Mouse (Mus musculus): ENCODE data around the gene Tspan1. TPM values are rescaled to one million over a fixed set of nuclear protein-coding genes. Genes with fewer than 3 reads are reported as not detected.

Gene Tspan1
- polyA plus RNA-seq, 1 experiment from 2014 or later, result 131 TPM

- no peaks in the 10 kb centered on the region for H3K9me3 ChIP-seq (ENCODE audit: low read length)
- peak overlapping the region; percentile 5; the same call in 1 of the 2 replicates for H3K27ac ChIP-seq (ENCODE audit: low read length)
- H3K9ac ChIP-seq (replicated peaks; ENCODE audit: low read depth), result no peak overlapping the region
- H3K27me3 ChIP-seq (replicated peaks; ENCODE audit: insufficient read depth, low read length), result no peaks in the 10 kb centered on the region
- no peaks in the 10 kb centered on the region; the same call in 1 of the 2 replicates for H3K4me1 ChIP-seq (ENCODE audit: insufficient read depth, low read depth, low read length)
- ATAC-seq, result no peak
- no peak overlapping the region for H3K4me2 ChIP-seq (replicated peaks; ENCODE audit: low read depth, low read length)
- DNase-seq (ENCODE audit: low spot score), result no peak
- H3K4me3 ChIP-seq (ENCODE audit: low read depth, low read length), result no peak overlapping the region
- WGBS, result 66% methylated on average over 3 of the region's 3 CpGs
- peaks cover 18% of the 10 kb centered on the region for H3K36me3 ChIP-seq (ENCODE audit: insufficient read depth, low read length)
- TF ChIP-seq CTCF (IDR thresholded peaks at IDR 0.05), result no peak
- TF ChIP-seq EP300 (IDR thresholded peaks at IDR 0.05), result no peak
Measured at GRCm38 (mm10) chr4:116160769-116161168, 6.6 kb downstream of the Tspan1 start.

- peak; percentile 20; the same call in 1 of the 2 replicates for ATAC-seq
- WGBS, result 66% methylated on average over 3 of the region's 3 CpGs
- peak; percentile 77 for TF ChIP-seq CTCF (IDR thresholded peaks at IDR 0.05)
- TF ChIP-seq EP300 (IDR thresholded peaks at IDR 0.05), result no peak
- Histone ChIP-seq H3K4me1 (ENCODE audit: insufficient read depth, low read depth, low read length) (no peaks in the 10 kb centered on the region), H3K4me2 (replicated peaks; ENCODE audit: low read depth, low read length) (no peak overlapping the region), H3K9ac (replicated peaks; ENCODE audit: low read depth) (no peak overlapping the region), H3K27me3 (replicated peaks; ENCODE audit: insufficient read depth, low read length) (no peaks in the 10 kb centered on the region), H3K27ac (ENCODE audit: low read length) (0 out of 2 replicates have a peak overlapping the region, but pooled peaks have one; percentile 5), H3K4me3 (ENCODE audit: low read depth, low read length) (no peak overlapping the region), H3K9me3 (ENCODE audit: low read length) (no peaks in the 10 kb centered on the region), H3K36me3 (ENCODE audit: insufficient read depth, low read length) (peaks cover 27% of the 10 kb centered on the region)
- DNase-seq (ENCODE audit: low spot score), result peak; percentile 70
Measured at GRCm38 (mm10) chr4:116159912-116160311, 7.5 kb downstream of the Tspan1 start.

- H3K27ac ChIP-seq (ENCODE audit: low read length), result peak overlapping the region; percentile 33; the same call in 1 of the 2 replicates
- no peaks in the 10 kb centered on the region for H3K27me3 ChIP-seq (replicated peaks; ENCODE audit: insufficient read depth, low read length)
- TF ChIP-seq EP300 (IDR thresholded peaks at IDR 0.05), result no peak
- TF ChIP-seq CTCF (IDR thresholded peaks at IDR 0.05), result no peak
- H3K4me1 ChIP-seq (ENCODE audit: insufficient read depth, low read depth, low read length), result no peaks in the 10 kb centered on the region
- peaks cover 34% of the 10 kb centered on the region for H3K36me3 ChIP-seq (ENCODE audit: insufficient read depth, low read length)
- no peak overlapping the region for H3K4me3 ChIP-seq (ENCODE audit: low read depth, low read length)
- no peak for DNase-seq (ENCODE audit: low spot score)
- H3K9me3 ChIP-seq (ENCODE audit: low read length), result no peaks in the 10 kb centered on the region
- peak; percentile 18 for ATAC-seq
- 83% methylated on average over 2 of the region's 2 CpGs for WGBS
- no peak overlapping the region for H3K9ac ChIP-seq (replicated peaks; ENCODE audit: low read depth)
- no peak overlapping the region for H3K4me2 ChIP-seq (replicated peaks; ENCODE audit: low read depth, low read length)
Measured at GRCm38 (mm10) chr4:116157882-116158281, 9.5 kb downstream of the Tspan1 start.

- H3K27me3 ChIP-seq (replicated peaks; ENCODE audit: insufficient read depth, low read length), result no peaks in the 10 kb centered on the region
- H3K4me2 ChIP-seq (replicated peaks; ENCODE audit: low read depth, low read length), result no peak overlapping the region
- no peak overlapping the region for H3K9ac ChIP-seq (replicated peaks; ENCODE audit: low read depth)
- no peak overlapping the region for H3K4me3 ChIP-seq (ENCODE audit: low read depth, low read length)
- no peak overlapping the region for H3K27ac ChIP-seq (ENCODE audit: low read length)
- H3K4me1 ChIP-seq (ENCODE audit: insufficient read depth, low read depth, low read length), result peaks cover 10% of the 10 kb centered on the region; the same call in 1 of the 2 replicates
- ATAC-seq (no peak), DNase-seq (ENCODE audit: low spot score) (no peak)
- peaks cover 33% of the 10 kb centered on the region for H3K36me3 ChIP-seq (ENCODE audit: insufficient read depth, low read length)
- no peak for TF ChIP-seq CTCF (IDR thresholded peaks at IDR 0.05)
- 89% methylated on average over 15 of the region's 15 CpGs for WGBS
- H3K9me3 ChIP-seq (ENCODE audit: low read length), result no peaks in the 10 kb centered on the region
Measured at GRCm38 (mm10) chr4:116152702-116153101, 14.7 kb downstream of the Tspan1 start.

- H3K27ac ChIP-seq (ENCODE audit: low read length), result peak within 1 kb of the TSS; percentile 90
- 67% methylated on average over 6 of the region's 6 CpGs for WGBS
- TF ChIP-seq CTCF (IDR thresholded peaks at IDR 0.05) (no peak), EP300 (IDR thresholded peaks at IDR 0.05) (no peak)
Measured at GRCm38 (mm10) chr4:116151238-116151637, 16.2 kb downstream of the Tspan1 start, which contains the start of gene Lurap1. Lurap1 (minus strand) TSS chr4:116151338.

GRCm38 (mm10) chr4:116150862-116151221 lies 16.6 kb downstream of the Tspan1 start:
- Histone ChIP-seq H3K9ac (replicated peaks; ENCODE audit: low read depth) (peak overlapping the region; percentile 90), H3K4me2 (replicated peaks; ENCODE audit: low read depth, low read length) (peak overlapping the region; percentile 71), H3K27me3 (replicated peaks; ENCODE audit: insufficient read depth, low read length) (no peaks in the 10 kb centered on the region), H3K9me3 (ENCODE audit: low read length) (no peaks in the 10 kb centered on the region), H3K4me3 (ENCODE audit: low read depth, low read length) (peak overlapping the region; percentile 74), H3K27ac (ENCODE audit: low read length) (peak overlapping the region; percentile 90), H3K4me1 (ENCODE audit: insufficient read depth, low read depth, low read length) (peaks cover 10% of the 10 kb centered on the region; the same call in 1 of the 2 replicates), H3K36me3 (ENCODE audit: insufficient read depth, low read length) (peaks cover 22% of the 10 kb centered on the region)
- DNase-seq (ENCODE audit: low spot score) (no peak), ATAC-seq (no peak)
- WGBS, result 21% methylated on average over 4 of the region's 4 CpGs
- TF ChIP-seq EP300 (IDR thresholded peaks at IDR 0.05), result no peak
- TF ChIP-seq CTCF (IDR thresholded peaks at IDR 0.05), result no peak

More at GRCm38 (mm10) chr4:116151238-116151637, 16.2 kb downstream of the Tspan1 start, which contains the start of gene Lurap1:
- Histone ChIP-seq H3K27me3 (replicated peaks; ENCODE audit: insufficient read depth, low read length) (no peaks in the 10 kb centered on the region), H3K4me2 (replicated peaks; ENCODE audit: low read depth, low read length) (peak within 1 kb of the TSS; percentile 71), H3K36me3 (ENCODE audit: insufficient read depth, low read length) (peaks cover 26% of the 10 kb centered on the region), H3K9me3 (ENCODE audit: low read length) (no peaks in the 10 kb centered on the region), H3K4me1 (ENCODE audit: insufficient read depth, low read depth, low read length) (peaks cover 10% of the 10 kb centered on the region; the same call in 1 of the 2 replicates), H3K9ac (replicated peaks; ENCODE audit: low read depth) (peak within 1 kb of the TSS; percentile 90), H3K4me3 (ENCODE audit: low read depth, low read length) (peak within 1 kb of the TSS; percentile 74)
- DNase-seq (ENCODE audit: low spot score) (no peak), ATAC-seq (no peak)

Measured in lung, postnatal 0 days (tissue).